Mouse (Mus musculus) megakaryocyte-erythroid progenitor cell, adult 5-6 weeks (primary cell): ENCODE measurements at regions not wholly inside any gene's neighbourhood (a gene's known extent, or its start where the extent isn't known, plus 50 kb on each side); places are given as distances from the start of the nearest gene placed in this dataset.
"Not testable (repeated sequence)": the region's sequence is repeated elsewhere in the genome, so short reads cannot be mapped to it uniquely, and the experiment has no call there.

Source experiments
- ATAC-seq: replicated peaks from 2 replicates; pipeline ENCODE4 v1.8.0; 2016; ENCODE audit warnings: mild to moderate bottlenecking, inconsistent platforms; ENCODE audit not compliant: severe bottlenecking, poor library complexity, low FRiP score, low TSS enrichment

GRCm38 (mm10) chr14:53750703-53751441 is 503.0 kb downstream of the Dad1 start:
- peak; percentile 78 for ATAC-seq

- ATAC-seq: peak; percentile 70; the same call in 1 of the 2 replicates
Observed at GRCm38 (mm10) chr14:53743552-53743951, 510.4 kb downstream of the Dad1 start.

GRCm38 (mm10) chr14:53742864-53743263 is 511.0 kb downstream of the Dad1 start:
- ATAC-seq: not testable (repeated sequence)

DNA sequence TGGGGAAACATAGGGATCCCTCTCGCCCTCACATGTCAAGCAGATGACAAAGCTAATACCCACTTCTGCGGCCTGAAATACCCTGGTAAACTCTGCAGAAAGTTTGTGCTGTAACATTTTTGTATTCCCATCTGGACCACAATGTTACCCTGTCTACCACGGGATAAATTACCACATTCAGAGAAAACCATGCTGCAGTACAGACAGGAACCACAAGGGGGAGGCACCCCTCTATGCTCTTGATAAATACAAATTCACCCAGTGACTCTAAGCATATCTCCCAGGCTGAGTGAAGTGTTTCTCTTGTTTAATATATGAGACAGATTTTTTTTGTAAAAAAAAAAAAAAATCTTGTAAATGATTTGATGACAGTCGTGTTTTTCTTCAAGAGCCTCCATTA is 512.7 kb downstream of the Dad1 start:
- ATAC-seq: peak; percentile 80

DNA sequence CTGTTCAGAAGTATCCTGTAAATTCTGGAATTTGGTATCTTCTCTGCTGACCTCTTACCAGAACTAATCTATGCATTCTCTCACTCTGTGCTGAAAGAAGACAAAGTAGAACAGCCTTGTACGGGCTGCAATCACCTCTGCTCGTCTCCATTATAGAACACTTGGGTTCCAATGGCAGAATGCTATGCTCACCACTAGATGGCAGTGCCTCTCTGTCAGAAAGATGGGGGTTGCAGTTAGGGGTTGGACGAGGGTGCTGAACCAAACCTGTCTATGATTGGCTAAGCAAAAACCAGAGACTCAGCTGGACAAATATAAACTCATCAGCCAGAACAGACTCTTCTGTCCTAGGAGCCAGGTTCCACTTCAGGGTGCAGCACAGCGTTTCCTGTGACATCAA is 515.9 kb downstream of the Dad1 start:
- ATAC-seq: peak; percentile 94

DNA sequence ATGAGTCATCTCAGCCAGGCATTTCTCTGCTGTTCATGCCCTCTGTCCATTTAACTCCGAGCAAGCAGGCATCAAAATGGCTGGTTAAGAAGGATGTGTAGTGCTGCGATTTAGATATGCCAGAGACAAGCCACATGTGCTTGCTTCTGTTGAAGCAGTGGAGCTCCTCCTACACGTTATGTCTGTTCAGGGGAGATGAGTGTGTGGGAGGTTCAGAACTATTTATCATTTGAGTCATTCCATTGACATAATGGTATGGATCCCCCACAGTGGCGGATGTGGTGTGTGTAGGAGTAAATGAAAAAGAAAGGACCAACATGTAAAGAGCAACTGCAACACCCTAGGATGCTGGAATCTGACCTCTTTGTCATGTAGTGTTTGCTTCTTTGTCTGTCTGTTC is 517.6 kb downstream of the Dad1 start:
- not testable (repeated sequence) for ATAC-seq

DNA sequence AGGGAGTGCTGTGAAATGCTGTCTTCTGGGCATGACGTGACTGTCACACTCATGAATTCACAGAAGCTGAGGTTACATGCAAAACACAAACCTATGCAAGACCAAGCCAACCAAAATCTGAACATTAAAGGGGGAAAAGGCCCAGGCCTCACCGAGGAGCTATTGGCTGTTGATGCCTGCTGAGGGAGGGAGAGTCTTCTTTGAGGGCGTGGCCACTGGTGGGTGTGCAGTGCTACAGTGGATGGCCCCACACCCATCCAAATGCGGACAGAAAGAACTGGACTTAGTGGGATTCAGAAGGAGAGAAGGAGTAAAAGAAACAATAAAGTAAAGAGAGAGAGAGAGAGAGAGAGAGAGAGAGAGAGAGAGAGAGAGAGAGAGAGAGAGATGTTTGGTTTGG is 522.3 kb downstream of the Dad1 start:
- ATAC-seq: peak; percentile 34; the same call in 1 of the 2 replicates

- peak; percentile 70 for ATAC-seq
Observed at GRCm38 (mm10) chr14:53729877-53730276, 524.0 kb downstream of the Dad1 start.

DNA sequence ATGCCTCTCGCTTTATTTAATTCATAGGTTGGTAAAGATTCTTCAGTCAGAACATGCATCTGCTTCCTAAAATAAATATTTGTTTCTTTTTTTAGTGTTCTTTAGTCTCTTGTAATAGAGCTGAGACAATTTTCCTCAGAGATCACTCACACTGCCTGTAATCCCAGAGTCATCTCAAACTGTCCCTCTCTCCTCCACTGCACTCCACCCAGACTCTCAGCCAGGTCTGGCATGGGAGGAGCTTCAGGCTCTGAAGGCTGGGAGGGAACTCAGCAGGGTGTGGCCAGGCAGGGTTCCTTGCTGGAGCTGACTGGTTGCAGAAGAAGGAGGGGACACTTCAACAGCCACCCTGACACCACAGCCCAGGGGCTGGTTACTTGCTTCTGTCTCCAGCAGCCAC is 524.8 kb downstream of the Dad1 start:
- peak; percentile 64 for ATAC-seq

DNA sequence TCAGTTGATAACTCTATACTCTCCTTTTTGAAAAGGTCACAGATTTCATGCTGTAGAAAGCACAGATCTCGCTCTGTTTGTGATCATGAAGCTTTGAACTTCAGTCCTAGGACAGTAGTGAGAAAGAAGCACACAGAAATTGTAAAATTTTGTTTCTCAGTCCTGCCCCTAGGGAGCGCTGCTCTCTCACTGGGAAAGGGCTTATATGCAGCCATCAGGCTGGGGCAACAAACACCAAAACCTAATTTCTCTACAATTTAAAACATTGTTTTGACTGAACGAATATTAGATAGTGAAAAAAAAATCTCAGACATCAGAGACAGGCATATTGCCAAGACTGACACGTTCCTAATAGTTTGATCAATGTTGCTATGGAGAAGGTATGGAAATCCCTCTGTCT is 527.0 kb downstream of the Dad1 start:
- 0 out of 2 replicates have a peak, but pooled peaks have one; percentile 49 for ATAC-seq

GRCm38 (mm10) chr14:53723611-53724010 is 530.3 kb downstream of the Dad1 start:
- peak; percentile 56; the same call in 1 of the 2 replicates for ATAC-seq

DNA sequence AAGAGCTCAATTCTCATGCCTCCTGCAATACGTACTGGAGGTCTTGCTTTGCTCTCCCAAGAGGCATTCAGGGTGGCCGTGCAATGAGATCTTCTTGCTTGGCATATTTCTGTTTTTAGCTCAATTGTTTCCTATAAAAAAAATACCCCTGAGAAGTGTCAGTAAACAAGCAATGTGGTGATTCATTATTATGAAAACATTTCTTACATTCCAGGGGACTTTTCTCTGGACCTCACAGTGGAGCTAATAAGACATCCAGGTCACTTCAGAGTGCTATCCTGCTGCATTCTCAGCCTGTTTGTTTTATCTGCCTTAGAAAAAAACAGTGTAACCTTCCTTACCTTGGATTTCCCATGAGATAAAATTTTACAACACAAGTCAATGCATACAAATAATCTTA is 532.0 kb downstream of the Dad1 start:
- not testable (repeated sequence) for ATAC-seq

GRCm38 (mm10) chr14:53709627-53710026 is 544.3 kb downstream of the Dad1 start:
- ATAC-seq: peak; percentile 94

- ATAC-seq: not testable (repeated sequence)
Observed at GRCm38 (mm10) chr14:53704351-53704750, 549.6 kb downstream of the Dad1 start.

- peak; percentile 84 for ATAC-seq
Observed at GRCm38 (mm10) chr14:53703593-53703992, 550.3 kb downstream of the Dad1 start.

GRCm38 (mm10) chr14:53684100-53684499 is 569.8 kb downstream of the Dad1 start:
- ATAC-seq: not testable (repeated sequence)

DNA sequence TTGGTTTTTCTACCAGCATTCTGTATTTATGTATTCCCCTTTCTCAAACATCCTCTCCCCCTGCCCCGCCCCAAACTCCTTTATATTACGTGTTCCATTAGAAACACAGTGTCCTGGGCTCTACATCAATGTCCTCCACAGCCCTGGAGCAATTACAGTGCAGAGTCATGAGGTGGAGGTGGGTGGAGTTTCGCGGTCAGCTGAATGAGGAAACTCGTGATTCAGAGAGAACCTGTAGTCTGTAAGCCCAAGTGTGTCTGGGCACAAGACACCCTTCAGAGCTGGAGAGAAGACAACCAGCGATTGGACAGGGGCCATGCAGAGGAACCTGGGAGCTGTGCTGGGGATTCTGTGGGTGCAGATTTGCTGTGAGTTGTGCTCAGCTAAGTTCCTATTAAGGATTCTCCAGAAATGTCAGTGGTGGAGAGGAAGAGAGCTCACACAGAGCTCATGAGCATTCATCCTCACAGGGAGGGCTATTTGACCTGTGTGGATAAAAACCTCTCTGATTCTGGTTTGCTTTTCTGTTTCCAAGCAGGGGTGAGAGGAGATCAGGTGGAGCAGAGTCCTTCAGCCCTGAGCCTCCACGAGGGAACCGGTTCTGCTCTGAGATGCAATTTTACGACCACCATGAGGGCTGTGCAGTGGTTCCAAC is 570.4 kb downstream of the Dad1 start:
- ATAC-seq: not testable (repeated sequence)

DNA sequence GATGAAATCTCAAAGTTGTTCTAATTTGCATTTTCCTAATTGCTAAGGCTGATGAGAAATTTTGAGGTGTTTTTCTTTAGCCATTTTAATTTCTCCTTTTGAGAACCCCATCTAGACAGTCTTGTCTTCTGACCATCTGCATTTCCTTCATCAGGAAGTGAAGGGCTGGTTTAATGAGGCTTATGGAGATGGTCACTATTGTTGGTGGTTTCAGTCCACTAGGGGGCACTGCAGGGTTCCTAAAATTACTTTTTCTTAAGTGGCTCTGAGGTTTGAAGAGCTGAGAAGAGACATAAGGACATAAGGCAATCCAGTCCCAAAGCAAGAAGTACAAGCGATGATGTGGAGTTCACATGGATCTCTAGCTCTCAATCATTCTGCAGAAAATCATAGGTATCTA is 571.2 kb downstream of the Dad1 start:
- ATAC-seq: peak; percentile 88

- ATAC-seq: peak; percentile 69
Observed at GRCm38 (mm10) chr14:53681320-53681719, 572.6 kb downstream of the Dad1 start.

- peak; percentile 81 for ATAC-seq
Observed at GRCm38 (mm10) chr14:53665681-53666080, 588.2 kb downstream of the Dad1 start.
